Mouse (Mus musculus) embryonic facial prominence, embryonic 13.5 days (tissue): ENCODE results near the gene Mab21l3. TPM values are rescaled to one million over a fixed set of nuclear protein-coding genes. Genes with fewer than 3 reads are reported as not detected.

Experiments used
- ATAC-seq: fragments of 200-750 bp; cut with Nextera tagmentation; 2 replicates; pipeline ENCODE4 v1.8.0; 2017; ENCODE audit warnings: low read depth; ENCODE audit not compliant: insufficient number of reproducible peaks, insufficient read depth, low FRiP score, low TSS enrichment
- H3K27ac ChIP-seq: fragments of 300-500 bp; sonication (generic); 2 replicates; pipeline ENCODE4 v1.5.1; 2015; ENCODE audit warnings: moderate library complexity, mild to moderate bottlenecking, inconsistent platforms
- H3K27me3 ChIP-seq: fragments of 300-500 bp; sonication (generic); 2 replicates; pipeline ENCODE4 v1.6.1; 2015; ENCODE audit warnings: mild to moderate bottlenecking, inconsistent platforms
- H3K36me3 ChIP-seq: fragments of 300-500 bp; sonication (generic); 2 replicates; pipeline ENCODE4 v1.6.1; 2015; ENCODE audit warnings: mild to moderate bottlenecking, inconsistent platforms
- H3K4me1 ChIP-seq: fragments of 300-500 bp; sonication (generic); 2 replicates; pipeline ENCODE4 v1.6.1; 2015; ENCODE audit warnings: inconsistent platforms
- H3K4me2 ChIP-seq: fragments of 300-500 bp; sonication (generic); 2 replicates; pipeline ENCODE4 v1.6.1; 2015; ENCODE audit warnings: moderate library complexity, mild to moderate bottlenecking, inconsistent platforms
- H3K4me3 ChIP-seq: fragments of 300-500 bp; sonication (generic); 2 replicates; pipeline ENCODE4 v1.5.1; 2015; ENCODE audit warnings: mild to moderate bottlenecking, inconsistent platforms
- H3K9ac ChIP-seq: fragments of 300-500 bp; sonication (generic); 2 replicates; pipeline ENCODE4 v1.6.1; 2015; ENCODE audit warnings: mild to moderate bottlenecking, inconsistent platforms
- H3K9me3 ChIP-seq: fragments of 300-500 bp; sonication (generic); 2 replicates; pipeline ENCODE4 v1.6.1; 2016; ENCODE audit warnings: inconsistent platforms
- WGBS: fragments of 180-500 bp; shearing (Covaris S2); methylation state at CpG from one replicate; pipeline ENCODE4 v1.1.7; 2015; ENCODE audit warnings: mixed read lengths; 5-methylcytosine and 5-hydroxymethylcytosine counted together
- polyA plus RNA-seq: library from polyadenylated mRNA; unstranded; fragments of >200 nt; fragmentation: Nextera tagmentation; extraction: Ambion mirVana; gene quantifications from 2 replicates; pipeline ENCODE4 v1.2.1, GENCODE M21; 2015

Gene Mab21l3
- polyA plus RNA-seq, 1 experiment from 2014 or later = 2.0 TPM

- H3K4me3 ChIP-seq = no peak overlapping the region
- ATAC-seq = no peak
- H3K4me2 ChIP-seq = peak overlapping the region; percentile 26
- peaks cover 25% of the 10 kb centered on the region for H3K4me1 ChIP-seq
- H3K27ac ChIP-seq = peak overlapping the region; percentile 39; the same call in 1 of the 2 replicates
- WGBS = 42% methylated on average over 16 of the region's 16 CpGs
- no peaks in the 10 kb centered on the region for H3K27me3 ChIP-seq
- H3K9ac ChIP-seq = no peak overlapping the region
- no peaks in the 10 kb centered on the region for H3K9me3 ChIP-seq
- H3K36me3 ChIP-seq = no peaks in the 10 kb centered on the region
These were observed 69.7 kb downstream of the Mab21l3 start for GRCm38 (mm10) chr3:101778896-101779665.

DNA sequence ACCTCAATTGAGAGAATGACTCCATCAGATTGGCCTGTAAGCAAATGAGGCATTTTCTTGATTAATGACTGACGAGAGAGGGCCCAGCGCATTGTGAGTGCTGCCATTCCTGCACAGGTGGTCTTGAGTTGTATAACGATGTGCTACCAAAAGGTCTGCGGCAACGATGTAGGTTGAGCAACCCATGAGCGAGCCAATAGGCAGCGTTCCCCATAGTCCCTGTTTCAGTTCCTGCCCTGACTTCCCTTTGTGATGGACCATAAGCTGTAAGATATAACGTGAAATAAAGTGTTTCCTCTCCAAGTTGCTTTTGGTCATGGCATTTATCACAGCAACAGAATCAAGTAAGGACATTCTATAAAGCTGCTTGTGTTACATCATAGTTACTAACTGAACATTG, 73.0 kb downstream of the Mab21l3 start:
- Histone ChIP-seq H3K27ac (no peak overlapping the region), H3K4me2 (no peak overlapping the region), H3K36me3 (no peaks in the 10 kb centered on the region), H3K9ac (no peak overlapping the region), H3K9me3 (no peaks in the 10 kb centered on the region), H3K27me3 (no peaks in the 10 kb centered on the region), H3K4me1 (peaks cover 19% of the 10 kb centered on the region), H3K4me3 (no peak overlapping the region)
- 91% methylated on average over 8 of the region's 8 CpGs for WGBS
- no peak for ATAC-seq

DNA sequence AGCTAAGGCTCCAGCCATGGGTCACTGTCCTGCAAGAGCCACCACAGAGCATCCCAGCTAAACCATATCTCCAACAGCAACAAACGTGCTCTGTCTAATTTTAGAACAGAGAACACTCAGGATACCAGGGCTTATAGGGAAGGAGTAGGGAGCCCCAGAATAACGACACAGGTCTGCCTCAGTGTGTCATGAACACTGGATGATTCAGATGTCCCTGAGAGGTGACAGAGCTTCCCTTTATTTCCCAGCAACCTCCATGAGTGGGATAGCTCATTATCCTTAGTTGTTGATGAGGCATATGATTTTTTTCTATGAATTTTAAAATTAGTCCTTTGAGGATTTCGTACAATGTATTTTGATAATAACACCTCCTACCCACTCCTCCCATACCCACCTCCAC, 78.2 kb downstream of the Mab21l3 start:
- Histone ChIP-seq H3K4me3 (no peak overlapping the region), H3K9me3 (0 out of 2 replicates have a peak, but pooled peaks cover 8% of the 10 kb centered on the region), H3K4me1 (no peaks in the 10 kb centered on the region), H3K27me3 (no peaks in the 10 kb centered on the region), H3K27ac (no peak overlapping the region), H3K36me3 (no peaks in the 10 kb centered on the region), H3K4me2 (no peak overlapping the region), H3K9ac (no peak overlapping the region)
- no peak for ATAC-seq
- 74% methylated on average over 3 of the region's 3 CpGs for WGBS

GRCm38 (mm10) chr3:101763566-101763965, 85.2 kb downstream of the Mab21l3 start:
- H3K27ac ChIP-seq = no peak overlapping the region

More at GRCm38 (mm10) chr3:101763566-101763965, 85.2 kb downstream of the Mab21l3 start:
- no peak for ATAC-seq
- Histone ChIP-seq H3K4me1 (no peaks in the 10 kb centered on the region), H3K4me3 (no peak overlapping the region), H3K9ac (no peak overlapping the region), H3K36me3 (no peaks in the 10 kb centered on the region), H3K9me3 (0 out of 2 replicates have a peak, but pooled peaks cover 2% of the 10 kb centered on the region), H3K27me3 (no peaks in the 10 kb centered on the region), H3K4me2 (no peak overlapping the region)

Other genes with a start within 250 kb of the Mab21l3 start
- gene Atp1a1, start 244.3 kb downstream of the Mab21l3 start, polyA plus RNA-seq = 61.7 and 65.4 TPM in 2 replicates
- gene Slc22a15, start 75.5 kb upstream of the Mab21l3 start, polyA plus RNA-seq = 5.3 and 5.6 TPM in 2 replicates
- 2.5 and 4.2 TPM in 2 replicates for gene Nhlh2, start 161.1 kb upstream of the Mab21l3 start, polyA plus RNA-seq
- gene Casq2, start 237.5 kb upstream of the Mab21l3 start, polyA plus RNA-seq = 3.9 and 5.2 TPM in 2 replicates